Mouse (Mus musculus) CD4-positive, CD25-positive, alpha-beta regulatory T cell, adult 4 months (primary cell): Measurements from ENCODE around the gene Gm43518. TPM values are rescaled to one million over a fixed set of nuclear protein-coding genes. Genes with fewer than 3 reads are reported as not detected.
A peak's percentile ranks its signal among the peaks of the same experiment; 100 is the strongest.

Experiments used
- ATAC-seq: one replicate; pipeline ENCODE4 v1.8.0; 2017
- polyA plus RNA-seq, 2 experiments: library from polyadenylated mRNA; unstranded; fragments of 100-300 nt; shearing (Covaris generic); gene quantifications; one replicate each; pipeline ENCODE4 v1.2.1; 2017

The Gm43518 gene
- polyA plus RNA-seq, 2 experiments from 2014 or later, result 2.7 to 8.0 TPM

DNA sequence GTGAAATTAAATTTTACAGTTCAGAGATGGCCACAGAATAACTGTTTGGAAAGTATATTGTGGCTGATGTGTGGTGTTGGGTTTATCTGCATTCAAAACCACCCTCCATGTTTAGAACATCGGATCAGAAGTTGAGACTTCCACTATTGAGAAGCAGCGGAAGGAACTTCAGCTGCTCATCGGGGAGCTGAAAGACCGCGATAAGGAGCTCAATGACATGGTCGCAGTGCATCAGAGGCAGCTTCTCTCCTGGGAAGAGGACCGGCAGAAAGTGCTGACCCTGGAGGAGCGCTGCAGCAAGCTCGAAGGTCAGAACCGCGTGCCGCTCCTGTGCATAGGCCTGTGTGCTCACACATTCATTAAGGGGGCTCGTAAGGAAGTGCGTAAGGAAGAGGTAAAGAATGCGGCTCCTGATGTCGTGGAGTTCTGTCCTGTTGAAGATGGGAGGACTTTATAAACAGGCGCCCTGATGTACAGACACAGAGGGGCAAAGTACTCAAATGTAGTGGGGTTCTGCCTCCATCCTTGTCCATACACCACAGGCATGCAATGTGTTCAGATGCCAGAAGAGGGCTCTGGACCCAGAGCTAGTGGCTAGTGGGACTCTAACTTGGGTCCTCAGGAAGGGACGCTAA lies 6.9 kb downstream of the Gm43518 start:
- no peak for ATAC-seq

DNA sequence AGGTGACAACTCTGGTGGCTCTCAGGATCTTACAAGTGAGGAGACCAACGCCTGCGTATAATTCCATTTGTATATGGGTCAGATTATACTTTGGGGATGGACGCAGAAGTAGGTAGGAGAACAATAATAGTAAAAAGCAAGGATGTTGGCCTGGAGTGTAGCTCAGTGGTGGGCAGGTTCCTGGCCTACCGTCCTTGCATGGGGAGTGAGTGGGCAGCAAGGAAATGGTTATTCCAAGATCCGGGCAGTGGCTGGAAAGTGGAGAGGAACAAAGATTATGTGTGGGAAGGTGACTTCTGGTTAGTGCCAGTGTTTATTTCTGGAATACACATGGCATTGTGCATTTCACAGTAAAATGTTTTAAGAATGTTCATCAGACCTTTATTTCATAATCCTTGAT lies 8.7 kb downstream of the Gm43518 start:
- ATAC-seq, result no peak

DNA sequence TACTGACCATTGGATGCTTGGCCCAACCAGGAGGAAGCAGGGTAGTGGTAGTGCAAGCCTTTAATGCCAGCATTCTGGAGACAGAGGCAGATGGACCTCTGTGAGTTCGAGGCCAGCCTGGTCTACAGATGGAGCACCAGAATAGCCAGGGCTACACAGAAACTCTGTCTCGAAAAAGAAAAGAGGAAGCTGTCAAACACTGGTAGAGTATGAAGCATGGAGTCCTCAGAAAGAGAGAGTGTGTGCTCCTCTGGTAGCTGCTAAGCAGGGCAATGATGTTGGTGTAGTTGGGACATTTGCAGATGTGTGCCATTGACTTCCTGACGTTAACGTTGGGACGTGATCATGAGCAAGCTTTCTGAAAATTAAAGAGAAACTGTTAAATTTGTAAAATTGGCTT lies 11.3 kb downstream of the Gm43518 start:
- no peak for ATAC-seq

DNA sequence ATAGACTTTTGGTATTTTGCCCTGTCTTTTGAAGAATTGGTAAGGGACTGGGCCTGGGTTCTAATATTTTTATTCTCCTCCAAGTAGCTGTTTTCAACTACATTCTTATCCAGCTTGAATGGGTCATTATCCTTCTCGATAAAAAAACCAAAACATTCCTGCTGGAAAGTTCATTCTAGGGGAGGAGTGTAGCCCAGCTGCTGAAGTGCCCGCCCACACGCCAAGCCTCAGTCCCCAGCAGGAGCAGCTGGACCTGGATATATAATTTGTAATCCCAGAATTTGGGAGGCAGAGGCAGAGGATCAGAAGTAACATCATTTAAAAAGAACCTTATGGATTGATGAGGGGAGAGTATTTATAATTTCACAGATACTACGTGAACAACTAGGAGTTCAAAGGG lies 19.3 kb downstream of the Gm43518 start:
- no peak for ATAC-seq

DNA sequence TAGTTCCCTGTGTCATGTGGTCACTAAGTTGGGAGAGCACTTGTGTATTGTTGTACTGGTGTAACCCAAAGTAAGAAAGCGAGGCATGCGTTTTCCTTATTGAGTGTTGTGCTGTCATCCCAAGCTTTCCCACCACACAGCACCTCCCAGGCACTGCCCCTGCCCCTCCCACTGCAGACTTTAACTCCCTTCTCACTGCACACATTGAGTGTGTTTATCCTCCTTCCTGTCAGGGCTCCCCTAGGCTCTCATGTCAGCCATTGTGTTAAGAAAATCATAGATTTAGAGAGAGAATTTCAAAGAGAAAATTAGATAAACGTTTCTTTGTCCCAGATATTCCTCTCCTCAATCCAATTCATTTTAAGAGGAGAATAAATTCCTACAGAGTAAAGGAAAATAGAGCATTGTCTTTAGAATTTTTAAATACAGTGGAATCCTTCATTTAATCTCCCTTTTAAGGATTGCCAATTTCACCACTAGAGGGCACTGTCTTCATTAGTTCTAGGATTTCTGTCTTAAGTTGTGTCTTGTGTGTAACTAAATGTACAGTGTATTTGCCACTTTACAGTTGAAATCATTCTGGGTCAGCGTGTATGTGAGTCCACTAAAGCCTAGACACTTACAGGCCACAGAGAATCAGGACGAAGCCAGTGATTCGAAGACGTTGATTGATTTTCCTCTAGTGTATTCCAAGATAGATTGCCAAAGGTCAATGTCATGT lies 20.0 kb downstream of the Gm43518 start:
- ATAC-seq, result peak; percentile 41

DNA sequence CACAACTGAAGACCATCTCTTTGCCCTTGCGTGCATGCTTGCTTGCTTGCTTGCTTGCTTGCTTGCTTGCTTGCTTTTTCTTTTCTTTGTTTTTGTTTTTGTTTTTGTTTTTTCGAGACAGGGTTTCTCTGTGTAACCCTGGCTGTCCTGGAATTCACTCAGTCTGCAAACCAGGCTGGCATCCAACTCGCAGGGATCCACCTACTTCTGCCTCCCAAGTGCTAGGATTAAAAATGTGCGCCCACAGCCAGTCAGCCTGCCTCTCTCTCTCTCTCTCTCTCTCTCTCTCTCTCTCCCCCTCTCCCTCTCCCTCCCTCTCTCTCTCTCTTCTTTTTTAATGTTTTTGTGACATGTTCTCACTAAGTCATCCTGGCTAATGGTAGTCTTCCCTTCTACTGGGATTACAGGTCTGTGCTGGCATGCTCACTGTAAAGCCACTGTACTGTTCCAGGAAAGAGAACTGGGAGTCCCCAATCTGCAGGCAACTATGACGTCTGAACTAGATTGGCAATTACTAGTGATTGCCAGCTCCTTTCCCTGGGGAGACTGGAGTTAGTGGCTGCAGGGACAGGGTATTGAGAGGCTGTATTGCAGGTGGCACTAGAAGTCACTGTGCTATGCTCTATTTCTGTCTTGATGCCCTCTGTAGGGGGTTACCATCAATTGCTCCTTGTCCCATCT lies 25.3 kb downstream of the Gm43518 start:
- no peak for ATAC-seq

DNA sequence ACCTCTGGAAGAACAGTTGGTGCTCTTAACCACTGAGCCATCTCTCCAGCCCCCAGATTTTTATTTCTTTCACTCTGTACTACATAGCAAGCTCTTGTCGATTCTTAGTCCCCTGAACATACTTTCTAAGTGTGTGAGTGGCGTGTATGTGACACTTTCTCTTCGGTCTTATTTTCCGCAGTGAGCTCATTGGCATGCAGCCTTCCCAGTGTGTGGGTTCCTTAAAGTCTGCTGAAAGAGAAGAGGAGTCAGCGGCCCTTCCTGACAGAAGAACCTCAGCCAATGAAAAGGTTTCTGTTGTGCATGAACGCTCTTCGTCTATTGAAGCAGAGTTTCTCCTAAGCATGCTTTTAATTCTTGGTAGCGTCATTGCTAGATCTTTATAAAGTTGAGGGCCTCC lies 30.0 kb downstream of the Gm43518 start:
- no peak for ATAC-seq

DNA sequence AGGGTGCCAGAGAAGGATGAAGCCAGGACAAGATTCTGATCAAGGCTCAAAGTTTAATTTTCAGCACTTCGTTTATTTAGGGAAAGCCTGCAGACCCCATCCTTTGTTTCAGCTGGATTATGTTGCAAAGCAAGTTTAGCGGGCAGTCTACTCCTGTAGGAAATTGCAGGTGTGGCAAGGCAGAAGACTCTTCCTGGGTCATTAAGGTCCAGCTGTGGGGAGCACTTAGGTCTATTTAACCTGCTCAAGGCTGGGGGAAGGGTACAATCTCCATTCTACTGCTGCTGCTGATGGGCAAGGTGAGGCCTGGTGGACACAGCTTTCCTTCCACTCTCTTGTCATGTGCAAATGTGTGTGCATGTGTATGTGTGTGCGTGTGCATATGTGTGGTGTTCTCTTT lies 31.8 kb downstream of the Gm43518 start:
- ATAC-seq, result no peak

DNA sequence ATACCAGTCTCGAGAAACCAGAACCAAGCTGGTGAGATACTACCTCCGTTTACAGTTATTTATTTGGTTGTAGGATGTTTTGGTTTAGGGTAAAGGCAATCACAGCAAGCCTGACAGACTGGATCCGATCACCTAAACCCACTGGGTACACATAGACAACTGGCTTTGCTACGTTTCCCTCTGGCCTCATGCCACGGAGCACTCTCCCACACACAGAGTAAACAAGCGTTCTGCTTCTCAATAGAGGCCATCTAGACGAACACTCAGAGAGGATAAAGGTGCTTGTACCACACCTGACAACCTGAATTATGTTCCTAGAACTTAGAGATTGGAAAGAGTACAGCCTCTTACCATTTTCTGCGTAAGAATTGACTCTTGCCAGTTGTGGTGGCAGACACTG lies 32.9 kb downstream of the Gm43518 start:
- ATAC-seq, result no peak

DNA sequence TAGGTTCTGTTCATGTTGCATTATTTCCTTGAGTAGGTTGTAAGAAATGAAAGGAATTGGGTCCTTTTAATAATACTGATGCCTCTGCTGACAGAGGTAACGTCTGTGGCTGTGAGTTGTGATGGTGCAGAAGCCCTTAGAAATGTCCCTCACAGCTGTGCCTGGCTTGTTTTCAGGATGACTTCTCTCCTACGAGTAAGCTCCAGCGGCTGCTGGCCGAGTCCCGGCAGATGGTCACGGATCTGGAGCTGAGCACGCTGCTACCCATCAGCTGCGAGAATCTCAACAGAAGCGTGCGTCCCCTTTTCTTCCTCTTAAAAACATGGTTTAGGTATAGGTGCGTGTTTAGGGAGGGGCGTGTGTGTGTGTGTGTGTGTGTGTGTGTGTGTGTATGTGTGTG lies 33.8 kb downstream of the Gm43518 start:
- no peak for ATAC-seq

DNA sequence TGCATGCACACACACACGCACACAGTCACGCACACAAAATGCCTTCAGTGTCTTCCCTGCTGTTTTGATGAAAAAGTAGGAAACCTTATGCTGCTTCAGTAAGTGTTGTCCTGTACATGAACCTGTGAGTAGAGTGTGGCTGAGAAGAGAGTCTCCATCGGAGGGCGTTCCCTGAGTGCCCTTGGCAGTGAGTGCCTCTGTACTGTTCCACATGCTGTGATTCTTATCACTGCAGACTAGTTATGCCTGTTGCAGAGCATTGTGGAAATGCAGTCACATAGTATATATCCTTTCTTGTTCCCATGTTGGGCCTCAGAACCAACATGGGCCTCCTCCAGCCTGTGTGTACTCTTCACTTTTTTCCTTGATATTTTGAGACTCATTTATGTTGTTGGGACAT lies 37.0 kb downstream of the Gm43518 start:
- ATAC-seq, result no peak

DNA sequence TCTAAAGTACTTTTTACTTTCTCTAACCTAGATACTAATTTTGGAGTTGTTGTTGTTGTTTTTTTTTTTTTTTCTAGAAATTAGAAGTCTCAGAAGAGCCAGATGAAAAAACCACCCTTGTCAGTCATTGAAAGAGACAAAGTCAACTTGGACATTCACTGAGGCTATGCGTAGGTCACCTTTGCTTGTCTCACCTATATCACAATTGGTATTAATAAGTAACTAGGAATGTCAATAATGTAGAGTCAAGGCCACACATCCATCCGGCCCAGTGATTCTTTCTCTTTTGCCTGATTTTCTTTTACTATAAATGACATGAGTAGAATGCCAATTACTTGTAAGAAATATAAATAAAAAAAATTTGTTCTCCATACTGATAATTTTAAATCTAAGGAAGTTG lies 39.5 kb downstream of the Gm43518 start:
- ATAC-seq, result no peak

DNA sequence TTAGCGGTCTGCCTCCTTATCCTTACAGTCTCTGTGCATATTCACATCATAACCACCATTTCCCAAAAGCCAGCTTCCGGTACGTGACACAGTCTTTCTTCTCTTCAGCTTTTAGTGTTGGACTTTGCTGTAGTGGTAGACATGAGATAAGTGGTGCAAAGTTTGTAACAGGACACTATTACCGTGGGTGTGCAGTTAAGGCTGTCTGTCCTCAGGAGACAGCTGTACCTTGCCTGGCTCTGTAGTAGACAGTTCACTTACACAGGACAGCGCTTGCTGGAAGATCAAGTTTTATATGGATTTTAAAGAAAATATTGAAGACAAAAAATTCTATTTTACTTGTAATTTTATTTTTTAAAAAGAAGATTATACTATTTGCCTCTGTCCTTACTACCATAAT lies 41.2 kb downstream of the Gm43518 start:
- no peak for ATAC-seq

DNA sequence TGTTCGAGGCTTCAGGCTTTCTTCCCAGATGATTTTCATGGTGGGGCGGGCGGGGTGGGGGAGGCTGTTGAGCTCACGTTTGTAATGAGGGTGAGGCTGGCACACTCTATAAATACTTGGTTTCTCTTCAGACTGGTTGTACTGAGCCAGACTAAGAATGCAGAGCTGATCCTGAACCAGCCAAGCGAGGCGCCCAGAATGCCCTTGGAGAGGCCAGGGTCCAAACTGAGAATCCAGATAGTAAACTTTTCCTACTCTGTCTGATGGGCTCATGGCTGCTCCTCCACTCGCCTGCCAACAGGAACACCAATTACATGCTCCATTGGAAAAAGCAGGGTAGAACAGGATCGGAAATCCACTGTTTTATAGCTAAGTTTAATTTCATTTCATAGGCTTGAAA lies 42.0 kb downstream of the Gm43518 start:
- no peak for ATAC-seq

DNA sequence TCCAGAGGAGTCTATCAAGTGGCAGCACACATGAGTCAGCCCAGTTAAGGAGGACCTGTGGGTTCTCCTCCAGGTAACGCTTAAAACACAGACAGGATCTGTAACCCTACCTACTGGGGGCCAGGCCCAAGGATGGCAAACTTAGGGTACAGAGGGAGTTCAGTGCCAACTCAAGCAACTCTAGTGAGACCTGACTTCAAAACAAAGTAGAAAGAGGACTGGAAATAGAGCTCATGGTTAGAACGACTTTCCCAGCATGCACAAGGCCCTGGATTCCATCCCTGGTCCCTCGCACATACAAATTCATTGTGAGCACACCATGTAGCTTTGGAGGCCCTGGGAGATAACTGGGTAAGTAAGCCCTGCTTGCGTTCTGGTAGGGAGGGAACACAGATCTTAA lies 43.4 kb downstream of the Gm43518 start:
- no peak for ATAC-seq

DNA sequence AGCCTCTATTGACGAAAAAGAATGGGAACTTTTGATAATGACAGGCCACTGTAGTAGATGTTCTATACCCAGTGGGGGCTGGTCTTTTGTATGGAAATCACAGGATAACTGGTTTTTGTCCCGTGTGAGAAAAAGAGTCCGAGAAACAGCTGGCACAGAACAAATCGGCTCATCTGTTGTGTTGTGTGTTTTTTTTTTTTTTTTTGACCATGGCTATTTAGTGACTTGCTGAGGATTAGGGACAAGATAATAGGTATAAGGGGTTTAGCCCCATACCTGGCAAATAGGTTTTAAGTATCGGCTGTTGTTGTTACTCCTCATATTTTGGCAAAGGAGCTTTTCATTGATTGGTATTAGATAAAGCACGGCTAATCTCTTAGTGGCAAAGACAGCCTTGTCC lies 45.2 kb downstream of the Gm43518 start:
- ATAC-seq, result no peak

DNA sequence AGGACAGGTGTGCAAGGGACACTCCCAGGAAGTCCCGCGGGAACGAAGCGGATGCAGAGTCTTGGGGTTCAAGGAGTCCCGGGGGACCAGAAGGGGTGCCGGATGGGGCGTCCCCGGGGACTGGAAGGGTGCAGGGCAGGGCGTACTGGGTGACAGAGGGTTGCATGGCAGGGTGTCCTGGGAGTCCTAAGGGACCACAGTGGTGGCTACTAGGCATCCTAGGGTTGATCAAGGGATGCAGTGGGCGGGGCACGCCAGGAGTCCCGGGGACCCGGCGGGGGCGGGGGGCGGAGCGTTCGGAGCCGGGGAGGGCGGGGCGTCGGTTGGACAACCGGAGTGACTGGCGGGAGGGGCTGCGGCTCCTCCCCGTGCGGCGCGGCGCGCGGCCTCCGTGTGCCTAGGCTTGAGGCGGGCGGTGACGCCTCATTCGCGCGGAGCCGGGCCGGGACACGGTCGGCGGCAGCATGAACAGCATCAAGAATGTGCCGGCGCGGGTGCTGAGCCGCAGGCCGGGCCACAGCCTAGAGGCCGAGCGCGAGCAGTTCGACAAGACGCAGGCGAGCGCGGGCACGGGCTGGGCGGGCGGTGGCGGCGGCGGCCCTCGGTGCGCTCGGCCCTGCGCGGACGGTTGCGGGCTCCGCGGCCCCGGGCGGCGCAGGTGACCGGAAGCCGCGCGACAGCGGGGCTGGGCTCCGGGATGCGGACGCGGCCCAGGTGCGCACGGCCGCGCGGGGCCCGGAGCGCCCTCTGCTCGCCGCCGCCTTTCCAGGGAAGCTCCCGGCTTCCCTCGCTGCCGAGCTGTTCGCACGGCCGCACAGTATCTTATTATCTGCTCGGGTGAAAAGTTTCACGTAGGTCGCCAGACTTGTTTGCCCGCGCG lies 46.3 kb downstream of the Gm43518 start, which contains the start of gene Hip1r:
Gene Hip1r (plus strand): TSS at position 330 of the 880 bp plus-strand sequence.
- ATAC-seq, result peak; percentile 48

DNA sequence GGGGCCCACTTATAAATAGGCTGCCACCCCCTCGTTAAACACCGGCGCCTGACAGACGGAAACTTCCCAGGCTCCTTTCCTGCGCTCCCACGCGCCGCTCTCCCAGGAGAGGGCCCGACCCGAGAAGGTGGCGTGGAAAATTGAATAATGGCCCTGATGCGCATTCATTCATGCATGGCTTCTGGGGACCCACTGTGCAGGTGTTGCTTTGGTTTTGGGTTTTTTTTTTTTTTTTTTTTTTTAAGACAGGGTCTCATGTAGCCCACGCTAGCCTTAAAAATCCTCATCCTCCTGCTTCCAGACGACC lies 46.9 kb downstream of the Gm43518 start:
- peak; percentile 3 for ATAC-seq

DNA sequence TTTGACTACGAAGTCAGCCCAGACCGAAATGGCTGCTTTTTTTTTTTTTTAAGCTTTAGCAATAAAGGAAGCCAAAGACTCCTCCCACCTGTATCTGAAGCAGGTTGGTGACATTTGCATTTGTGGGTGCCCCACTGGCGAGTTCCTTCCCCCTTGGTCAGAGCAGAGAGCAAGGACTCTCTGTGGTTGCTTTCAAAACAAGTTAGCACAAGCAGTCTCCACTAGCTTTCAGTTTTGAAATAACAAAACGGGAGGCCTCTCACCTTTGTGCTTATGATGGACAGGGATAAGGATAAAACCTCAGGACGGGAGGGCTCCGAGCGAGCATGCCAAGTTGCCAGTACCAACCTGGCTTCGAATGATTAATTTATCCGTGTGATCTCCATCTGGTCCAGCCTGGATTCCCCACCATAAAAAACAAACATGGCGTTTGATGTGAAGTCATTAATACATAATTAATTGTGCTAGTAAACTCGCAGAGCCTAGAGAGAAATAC lies 47.4 kb downstream of the Gm43518 start:
- ATAC-seq, result peak; percentile 75

DNA sequence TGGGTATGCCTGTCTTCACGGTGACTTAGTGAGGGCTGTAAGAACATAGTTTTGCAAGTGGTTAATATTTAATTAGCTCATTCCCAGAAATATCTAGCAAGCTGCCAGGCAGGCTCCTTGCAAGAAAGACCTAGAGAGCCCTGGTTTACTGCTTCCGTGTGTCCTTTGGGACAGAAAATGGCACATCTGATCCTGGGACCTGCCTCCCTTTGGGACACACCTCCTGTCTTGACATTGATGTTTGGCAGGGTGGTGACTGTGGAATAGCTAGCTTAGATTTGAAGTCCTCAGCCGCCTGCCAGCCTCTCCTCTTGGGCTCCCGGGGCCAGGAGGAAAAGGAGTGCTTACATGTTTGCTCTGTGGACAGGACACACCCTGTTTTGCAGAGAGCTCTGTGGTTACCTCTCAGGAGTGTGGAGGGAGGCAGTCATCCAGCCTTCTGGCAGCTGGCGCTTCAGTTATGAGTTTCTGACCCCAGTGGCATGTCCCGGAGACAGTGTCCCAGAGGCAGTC lies 48.5 kb downstream of the Gm43518 start:
- ATAC-seq, result no peak

DNA sequence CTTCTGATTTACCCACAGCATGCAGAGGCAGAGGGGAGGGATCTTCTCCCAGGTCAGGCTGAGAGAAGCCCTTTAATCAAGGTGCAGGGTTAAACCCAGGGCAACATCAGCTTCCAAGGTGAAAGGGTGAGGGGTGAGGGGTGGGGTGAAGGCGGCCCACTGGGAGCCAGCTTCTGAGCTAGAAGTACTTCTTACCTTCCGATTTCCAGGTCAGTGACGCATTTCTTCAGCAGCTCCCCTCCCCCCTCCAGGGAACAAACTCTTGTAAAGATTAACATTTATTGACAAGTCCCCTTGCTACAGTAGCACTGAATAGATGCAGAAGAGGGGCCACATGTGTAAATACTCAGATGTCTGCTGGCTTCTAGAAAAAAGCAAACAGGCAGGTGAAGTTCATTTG lies 50.0 kb downstream of the Gm43518 start:
- no peak for ATAC-seq

DNA sequence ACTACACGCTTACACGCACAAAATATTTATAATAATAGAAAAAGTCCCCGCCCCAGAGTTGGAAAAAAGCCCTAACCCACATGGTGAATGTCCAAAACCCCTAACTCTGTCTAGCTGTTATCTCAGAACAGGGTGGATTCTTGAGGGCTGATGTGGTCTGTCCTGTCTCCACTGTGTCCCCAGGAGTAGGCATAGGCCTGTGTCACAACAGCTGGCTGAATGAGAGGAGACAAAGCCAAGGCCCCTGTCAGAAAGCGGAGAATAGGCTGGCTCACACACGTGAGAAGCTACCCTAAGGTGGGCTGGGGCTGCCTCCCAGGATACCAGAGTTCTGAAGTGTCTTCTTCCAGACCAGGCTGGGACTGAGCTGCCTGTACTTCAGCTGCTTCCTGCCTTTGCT lies 50.9 kb downstream of the Gm43518 start:
- ATAC-seq, result no peak
